Mouse (Mus musculus) hindbrain, postnatal 0 days (tissue): ENCODE measurements around the gene Bace2. TPM values are rescaled to one million over a fixed set of nuclear protein-coding genes. Genes with fewer than 3 reads are reported as not detected.
A peak's percentile ranks its signal among the peaks of the same experiment; 100 is the strongest.

ENCODE experiments used
- ATAC-seq: fragments of 200-750 bp; cut with Nextera tagmentation; 2 replicates; pipeline ENCODE4 v1.8.0; 2017; ENCODE audit warnings: mild to moderate bottlenecking, moderate TSS enrichment, moderate library complexity
- DNase-seq: peaks from one replicate; pipeline ENCODE4 v3.0.0-alpha.2; 2015; ENCODE audit warnings: low spot score
- H3K27ac ChIP-seq: fragments of 300-500 bp; sonication (generic); 2 replicates; pipeline ENCODE4 v1.5.1; 2014; ENCODE audit warnings: mild to moderate bottlenecking
- H3K27me3 ChIP-seq: fragments of 300-500 bp; sonication (generic); 2 replicates; pipeline ENCODE4 v1.6.1; 2014; ENCODE audit warnings: low read length, mixed read lengths; ENCODE audit not compliant: insufficient read depth
- H3K36me3 ChIP-seq: fragments of 300-500 bp; sonication (generic); 2 replicates; pipeline ENCODE4 v1.6.1; 2014; ENCODE audit warnings: low read length, mixed read lengths; ENCODE audit not compliant: insufficient read depth
- H3K4me1 ChIP-seq: fragments of 300-500 bp; sonication (generic); 2 replicates; pipeline ENCODE4 v1.6.1; 2014; ENCODE audit warnings: antibody characterized with exemption, low read length, mixed read lengths; ENCODE audit not compliant: insufficient read depth
- H3K4me2 ChIP-seq: fragments of 300-500 bp; sonication (generic); 2 replicates; pipeline ENCODE4 v1.6.1; 2014; ENCODE audit warnings: low read depth, mild to moderate bottlenecking, low read length, moderate library complexity, mixed read lengths
- H3K4me3 ChIP-seq: fragments of 300-500 bp; sonication (generic); 2 replicates; pipeline ENCODE4 v1.5.1; 2014; ENCODE audit warnings: low read length
- H3K9ac ChIP-seq: fragments of 300-500 bp; sonication (generic); replicated peaks from 2 replicates; pipeline ENCODE4 v1.6.1; 2014; ENCODE audit warnings: mild to moderate bottlenecking, low read length, moderate library complexity, mixed read lengths
- H3K9me3 ChIP-seq: fragments of 300-500 bp; sonication (generic); 2 replicates; pipeline ENCODE4 v1.6.1; 2016; ENCODE audit warnings: low read length, mixed read lengths
- CTCF ChIP-seq: IDR thresholded peaks from 2 replicates; pipeline ENCODE4 v1.5.1; 2016; ENCODE audit warnings: antibody characterized with exemption, control low read depth, low read depth
- WGBS: fragments of 180-500 bp; shearing (Covaris S2); extraction: QIAGEN DNeasy Blood & Tissue Kit; methylation state at CpG from one replicate; pipeline ENCODE4 v1.1.7; 2014; 5-methylcytosine and 5-hydroxymethylcytosine counted together
- polyA plus RNA-seq: library from polyadenylated mRNA; unstranded; fragments of >200 nt; fragmentation: Nextera tagmentation; extraction: Ambion mirVana; gene quantifications from 2 replicates; pipeline ENCODE4 v1.2.1, GENCODE M21; 2015
- total RNA-seq: library from RNA; depleted of rRNA; stranded (reverse); fragments of >200 nt; gene quantifications from 2 replicates; pipeline ENCODE4 v1.2.3, GENCODE M21; 2014

The Bace2 gene
- total and polyA plus RNA-seq, 2 experiments from 2014 or later: 1.5 to 6.1 TPM

DNA sequence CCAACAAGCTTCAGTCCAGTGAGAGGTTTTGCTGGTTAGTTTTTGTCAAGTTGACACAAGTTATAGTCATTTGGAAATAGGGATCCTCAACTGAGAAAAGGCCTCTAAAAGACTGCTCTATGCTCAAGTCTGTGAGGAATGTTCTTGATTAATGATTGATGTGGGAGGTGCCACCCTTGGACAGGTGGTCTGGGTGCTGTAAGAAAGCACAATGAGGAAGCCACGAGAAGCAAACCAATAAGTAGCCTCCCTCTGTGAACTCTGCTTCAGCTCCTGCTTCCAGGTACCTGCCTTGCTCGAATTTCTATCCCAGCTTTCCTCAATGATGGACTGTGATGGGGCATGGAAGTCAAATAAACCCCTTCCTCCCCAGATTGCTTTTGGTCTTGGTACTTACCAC is 9.6 kb downstream of the Bace2 start:
- no peak overlapping the region for H3K4me2 ChIP-seq
- no peaks in the 10 kb centered on the region for H3K36me3 ChIP-seq
- H3K4me1 ChIP-seq: no peaks in the 10 kb centered on the region
- no peaks in the 10 kb centered on the region for H3K27me3 ChIP-seq
- no peak for DNase-seq
- WGBS: 41% methylated on average over 2 of the region's 2 CpGs
- no peak for ATAC-seq
- H3K9ac ChIP-seq: no peak overlapping the region
- H3K27ac ChIP-seq: no peak overlapping the region
- no peak overlapping the region for H3K4me3 ChIP-seq
- no peaks in the 10 kb centered on the region for H3K9me3 ChIP-seq
- no peak for TF ChIP-seq CTCF

DNA sequence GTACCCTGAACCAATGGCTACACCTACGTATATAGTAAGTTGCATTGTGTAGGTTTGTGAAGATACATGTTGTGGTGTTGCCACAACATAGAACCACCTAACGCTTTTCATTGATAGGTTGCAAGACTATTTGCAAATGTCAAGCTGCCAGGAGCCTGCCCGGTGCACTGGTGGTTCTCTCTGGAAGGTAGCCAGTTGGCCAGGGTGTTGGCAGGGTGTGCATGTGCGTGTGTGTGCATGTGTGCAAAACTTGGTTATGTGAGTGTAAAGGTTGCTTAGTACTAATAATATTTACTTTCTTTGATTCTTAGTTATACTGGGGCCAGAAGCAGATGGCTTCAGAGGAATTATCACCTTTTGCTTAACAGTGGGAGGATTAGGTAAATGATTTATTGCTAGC is 13.7 kb downstream of the Bace2 start:
- H3K9me3 ChIP-seq: no peaks in the 10 kb centered on the region
- no peaks in the 10 kb centered on the region for H3K4me1 ChIP-seq
- H3K27ac ChIP-seq: no peak overlapping the region
- 67% methylated on average over 4 of the region's 4 CpGs for WGBS
- H3K9ac ChIP-seq: no peak overlapping the region
- DNase-seq (no peak), ATAC-seq (no peak)
- no peak overlapping the region for H3K4me2 ChIP-seq
- H3K36me3 ChIP-seq: no peaks in the 10 kb centered on the region
- no peaks in the 10 kb centered on the region for H3K27me3 ChIP-seq
- H3K4me3 ChIP-seq: no peak overlapping the region
- TF ChIP-seq CTCF: no peak

DNA sequence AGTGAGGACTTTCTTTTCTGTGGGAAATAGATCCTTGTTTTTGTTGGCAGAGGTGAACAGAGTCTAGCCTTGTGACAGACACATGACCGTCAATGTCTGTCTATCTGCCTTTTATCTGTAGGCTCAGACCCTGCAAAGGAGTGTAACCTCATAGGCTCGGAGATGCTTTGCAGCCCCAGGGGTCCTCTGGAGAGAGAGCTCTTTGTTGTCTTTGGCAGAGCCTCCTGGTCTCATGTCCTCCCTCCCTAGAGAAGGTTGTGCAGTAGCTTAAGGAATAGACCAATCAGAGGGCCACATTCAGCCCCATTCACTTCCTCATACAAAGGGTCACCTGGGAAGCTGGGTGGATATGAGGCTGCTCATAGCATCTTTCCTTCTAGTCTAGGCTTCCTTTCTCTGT is 31.4 kb downstream of the Bace2 start:
- 45% methylated on average over 2 of the region's 2 CpGs for WGBS
- TF ChIP-seq CTCF: no peak
- no peaks in the 10 kb centered on the region for H3K9me3 ChIP-seq
- H3K27me3 ChIP-seq: no peaks in the 10 kb centered on the region
- no peak overlapping the region for H3K9ac ChIP-seq
- no peak for ATAC-seq
- DNase-seq: no peak
- H3K36me3 ChIP-seq: no peaks in the 10 kb centered on the region
- 0 out of 2 replicates have a peak, but pooled peaks cover 6% of the 10 kb centered on the region for H3K4me1 ChIP-seq
- H3K4me3 ChIP-seq: no peak overlapping the region
- no peak overlapping the region for H3K4me2 ChIP-seq
- H3K27ac ChIP-seq: no peak overlapping the region

DNA sequence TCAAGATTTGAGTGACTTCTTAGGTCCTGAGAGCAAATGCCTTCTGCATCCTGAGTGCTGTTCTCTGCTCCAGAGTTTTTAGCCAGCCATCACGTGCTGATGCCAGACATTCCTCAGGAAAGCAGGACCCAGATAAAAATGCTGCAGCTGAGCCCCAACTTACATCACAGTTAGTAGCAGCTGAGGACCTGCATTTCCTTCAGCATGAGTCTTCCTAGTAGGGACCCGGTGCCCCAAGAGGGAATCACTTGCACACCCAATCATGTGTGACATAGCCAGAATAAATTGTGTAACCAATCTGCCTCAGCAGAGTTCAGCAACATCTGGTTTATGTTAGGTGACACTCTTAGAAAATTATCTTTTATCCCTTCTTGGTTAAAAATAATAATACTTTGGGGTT is 34.7 kb downstream of the Bace2 start:
- H3K4me2 ChIP-seq: no peak overlapping the region
- ATAC-seq (no peak), DNase-seq (no peak)
- no peaks in the 10 kb centered on the region for H3K27me3 ChIP-seq
- H3K27ac ChIP-seq: no peak overlapping the region
- H3K36me3 ChIP-seq: no peaks in the 10 kb centered on the region
- H3K4me1 ChIP-seq: 0 out of 2 replicates have a peak, but pooled peaks cover 6% of the 10 kb centered on the region
- no peak overlapping the region for H3K4me3 ChIP-seq
- H3K9me3 ChIP-seq: no peaks in the 10 kb centered on the region
- no peak overlapping the region for H3K9ac ChIP-seq
- 52% methylated on average over 2 of the region's 2 CpGs for WGBS
- no peak for TF ChIP-seq CTCF

DNA sequence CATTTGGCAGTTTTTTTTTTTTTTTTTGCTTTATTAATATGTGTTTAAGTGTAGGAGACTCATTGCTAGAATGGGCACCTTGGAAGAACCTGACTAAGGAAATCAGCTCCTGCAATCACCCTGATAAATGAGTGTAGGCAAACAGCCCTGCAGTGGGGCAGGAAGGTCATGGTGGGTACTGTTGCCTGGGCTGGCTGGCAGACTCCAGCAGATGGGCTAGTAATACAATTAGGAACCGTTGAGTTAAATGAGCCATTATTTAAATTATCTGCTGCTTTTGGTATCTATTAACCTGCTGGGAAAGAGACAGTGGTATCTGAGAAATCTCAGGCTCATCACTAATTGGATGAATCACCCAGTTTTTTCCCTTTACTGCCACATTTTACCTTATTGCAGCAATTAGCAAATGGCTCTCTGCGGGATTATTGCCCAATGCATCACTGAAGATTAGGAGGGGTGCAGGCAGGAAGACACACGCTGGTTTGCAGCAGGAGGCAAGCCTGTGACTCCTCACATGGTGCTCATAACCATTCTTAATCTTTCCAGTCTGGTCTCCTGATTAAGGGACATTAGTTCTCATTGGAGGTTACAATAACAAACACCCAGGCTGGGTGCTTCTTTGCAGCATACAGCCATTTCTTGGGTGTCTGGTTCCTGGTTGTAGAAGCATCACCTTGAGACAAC is 35.3 kb downstream of the Bace2 start:
- H3K9me3 ChIP-seq: no peaks in the 10 kb centered on the region
- 37% methylated on average over 3 of the region's 3 CpGs for WGBS
- 0 out of 2 replicates have a peak, but pooled peaks cover 6% of the 10 kb centered on the region for H3K4me1 ChIP-seq
- H3K27ac ChIP-seq: no peak overlapping the region
- TF ChIP-seq CTCF: no peak
- H3K4me3 ChIP-seq: no peak overlapping the region
- ATAC-seq (no peak), DNase-seq (peak; percentile 33)
- no peaks in the 10 kb centered on the region for H3K27me3 ChIP-seq
- no peak overlapping the region for H3K4me2 ChIP-seq
- no peak overlapping the region for H3K9ac ChIP-seq
- H3K36me3 ChIP-seq: no peaks in the 10 kb centered on the region

DNA sequence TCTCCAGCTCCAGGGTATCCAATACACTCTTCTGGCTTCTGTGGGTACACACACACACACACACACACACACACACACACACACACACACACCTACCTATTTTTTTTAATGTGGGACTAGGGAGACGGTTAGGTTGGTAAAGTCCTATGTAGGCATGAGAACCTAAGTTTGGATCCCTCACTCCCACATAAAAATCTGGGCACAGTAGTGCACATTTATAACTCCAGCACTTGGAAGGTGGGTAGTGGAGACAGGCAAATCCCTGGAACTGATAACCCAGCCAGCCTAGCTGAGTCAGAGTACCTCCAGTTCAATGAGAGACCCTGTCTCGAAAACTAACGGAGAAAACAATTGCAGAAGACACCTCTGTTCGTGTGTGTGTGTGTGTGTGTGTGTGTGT is 39.9 kb downstream of the Bace2 start:
- no peak for TF ChIP-seq CTCF
- no peaks in the 10 kb centered on the region for H3K9me3 ChIP-seq
- ATAC-seq: no peak
- H3K27me3 ChIP-seq: no peaks in the 10 kb centered on the region
- no peak for DNase-seq
- H3K4me3 ChIP-seq: no peak overlapping the region
- H3K36me3 ChIP-seq: no peaks in the 10 kb centered on the region
- H3K4me1 ChIP-seq: 0 out of 2 replicates have a peak, but pooled peaks cover 6% of the 10 kb centered on the region
- no peak overlapping the region for H3K27ac ChIP-seq
- no peak overlapping the region for H3K9ac ChIP-seq
- no peak overlapping the region for H3K4me2 ChIP-seq
- 94% methylated on average over 4 of the region's 4 CpGs for WGBS

DNA sequence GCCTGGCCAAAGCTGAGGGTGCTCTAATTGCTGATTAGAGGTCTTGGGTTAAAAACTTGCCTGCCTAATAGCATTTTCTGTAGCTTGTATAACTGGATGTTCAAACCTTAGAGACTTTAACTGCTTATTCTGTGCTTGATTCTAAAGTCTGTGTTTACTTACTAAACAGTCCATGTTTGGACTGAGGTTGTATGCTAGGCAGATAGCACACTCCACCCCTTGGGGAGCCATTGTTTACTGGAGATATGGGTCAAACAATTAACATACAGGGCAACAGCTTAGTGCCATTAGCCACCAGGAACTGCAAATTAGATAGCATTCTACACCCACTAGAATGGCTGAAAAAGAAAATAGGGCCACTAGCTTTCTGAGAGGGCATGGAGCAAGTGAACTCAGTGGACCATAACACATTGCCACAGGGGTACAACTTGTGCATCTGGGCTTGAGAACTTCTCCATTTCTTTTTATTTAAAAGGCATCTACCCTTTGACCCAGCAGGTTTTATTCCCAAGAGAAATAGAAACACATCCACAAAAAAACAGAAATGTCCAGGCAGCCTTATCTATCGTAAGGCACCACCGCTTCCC is 41.5 kb downstream of the Bace2 start:
- 78% methylated on average over 2 of the region's 2 CpGs for WGBS
- no peak for DNase-seq
- Histone ChIP-seq H3K4me1 (0 out of 2 replicates have a peak, but pooled peaks cover 4% of the 10 kb centered on the region), H3K4me2 (no peak overlapping the region), H3K4me3 (no peak overlapping the region), H3K27ac (no peak overlapping the region), H3K27me3 (no peaks in the 10 kb centered on the region), H3K36me3 (no peaks in the 10 kb centered on the region), H3K9me3 (no peaks in the 10 kb centered on the region), H3K9ac (no peak overlapping the region)
- no peak for TF ChIP-seq CTCF
- ATAC-seq: no peak
